Mouse (Mus musculus): ENCODE data around the gene Map1lc3a.

The Map1lc3a gene

DNA sequence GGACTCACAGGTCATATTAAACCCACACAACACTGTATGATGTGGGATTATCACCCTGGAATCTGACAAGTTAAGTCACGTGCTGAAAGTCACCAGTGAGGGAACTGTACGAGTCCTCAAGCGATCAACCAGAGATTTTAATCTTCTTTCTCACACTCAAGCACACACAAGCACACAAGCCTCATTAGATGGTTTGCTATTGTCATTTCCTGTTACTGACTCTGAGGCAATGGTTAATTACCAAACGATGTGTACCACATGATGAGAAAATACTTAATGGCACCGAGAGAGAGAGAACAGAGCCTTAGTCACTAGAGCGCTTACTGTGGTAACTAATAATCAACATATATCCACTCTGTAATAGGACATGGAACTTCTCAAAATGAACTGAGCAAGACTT lies 9.6 kb downstream of the Map1lc3a start:
- DNase-seq (ENCODE audit: low read depth, low spot score): no peak

DNA sequence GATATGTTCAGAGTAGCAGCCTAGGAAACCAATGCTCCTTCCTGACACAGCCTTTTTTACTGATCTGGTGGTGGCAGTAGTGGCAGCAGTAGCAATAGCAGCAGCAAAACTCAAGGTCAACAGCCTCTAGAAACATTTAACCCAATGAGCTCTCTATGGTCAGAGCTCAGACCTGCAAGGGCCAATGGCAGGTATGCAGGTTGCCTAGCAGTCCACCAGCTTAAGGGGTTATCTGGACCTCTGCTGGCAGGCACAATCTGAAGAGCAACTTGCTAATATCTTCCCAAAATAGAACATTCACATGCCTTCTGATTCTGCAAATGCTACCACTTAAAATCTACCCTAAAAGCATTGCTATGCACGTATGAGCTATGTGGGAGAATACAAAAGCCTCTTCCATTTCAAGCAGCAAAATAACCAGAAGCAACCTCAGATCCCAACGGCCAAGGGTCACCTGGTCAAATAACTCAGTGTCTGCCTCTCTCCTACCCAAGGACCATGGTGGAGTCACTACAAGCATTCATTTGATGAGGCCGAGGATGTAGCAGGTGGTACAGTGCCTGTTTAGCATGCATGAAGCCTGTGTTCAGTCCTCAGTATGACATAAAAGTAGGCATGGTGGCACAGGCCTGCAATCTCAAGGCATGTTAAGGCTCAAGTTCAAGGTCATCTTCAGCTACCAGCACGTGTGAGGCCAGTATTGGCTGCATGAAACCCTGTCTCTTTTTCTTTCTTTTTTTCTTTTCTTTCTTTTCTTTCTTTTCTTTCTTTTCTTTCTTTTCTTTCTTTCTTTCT lies 11.6 kb downstream of the Map1lc3a start:
- no peak for DNase-seq (ENCODE audit: low read depth, low spot score)

DNA sequence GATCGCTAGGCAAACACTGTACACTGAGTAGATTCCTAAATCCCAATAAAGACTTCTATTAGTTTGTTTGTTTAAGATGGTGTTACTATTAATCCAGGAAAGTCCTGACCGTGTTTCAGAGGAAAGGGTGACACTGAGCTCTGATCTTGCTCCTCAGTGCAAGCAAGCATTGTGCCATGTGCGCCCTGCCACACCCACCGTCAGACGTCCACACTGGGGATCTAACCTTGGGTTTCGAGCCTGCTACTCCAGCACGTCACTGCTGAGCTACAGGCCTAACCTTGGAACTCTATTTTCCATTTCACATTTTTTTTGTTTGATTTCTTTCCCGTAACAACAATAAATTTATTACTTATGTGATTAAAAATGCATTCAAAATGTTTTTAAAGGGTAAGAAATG lies 14.0 kb downstream of the Map1lc3a start:
- no peak for DNase-seq (ENCODE audit: low read depth, low spot score)

DNA sequence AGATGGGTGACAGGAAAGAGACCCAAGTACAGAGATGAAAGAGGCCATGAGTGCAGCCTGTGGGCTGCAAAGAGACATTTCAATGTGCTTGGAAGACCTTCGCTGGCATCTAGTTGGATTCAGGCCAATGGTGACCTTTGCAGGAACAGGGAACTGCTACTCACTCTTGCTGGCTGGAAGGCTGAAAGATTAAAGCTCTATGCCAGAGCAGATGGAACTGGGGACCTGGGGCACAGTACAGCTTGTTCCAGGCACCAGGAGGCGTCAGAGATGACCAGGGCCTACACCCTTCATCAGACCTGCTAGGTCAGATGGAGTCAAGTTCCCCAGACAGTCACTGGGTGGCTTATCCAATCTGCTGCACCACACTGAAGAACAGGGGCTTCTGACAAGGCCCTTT lies 17.3 kb downstream of the Map1lc3a start:
- no peak for DNase-seq (ENCODE audit: low read depth, low spot score)

DNA sequence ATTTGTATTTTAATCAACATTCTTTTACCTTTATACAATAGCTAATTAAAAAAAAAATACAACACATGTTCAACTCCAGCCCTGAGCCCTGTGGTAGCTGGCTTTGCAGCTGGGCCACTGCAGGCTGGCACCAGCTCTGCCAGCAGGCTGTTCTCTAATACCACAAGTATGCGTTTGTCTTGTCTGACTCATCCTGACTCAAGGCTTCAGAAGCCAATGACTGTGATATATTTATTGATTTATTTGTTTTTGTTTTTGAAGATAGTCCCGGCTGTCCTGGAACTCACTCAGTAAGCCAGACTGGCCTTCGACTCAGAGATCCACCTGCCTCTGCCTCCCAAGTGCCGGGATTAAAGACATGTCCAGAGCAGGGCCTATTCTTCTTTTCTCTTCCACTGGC lies 17.8 kb downstream of the Map1lc3a start:
- DNase-seq (ENCODE audit: low read depth, low spot score): no peak

DNA sequence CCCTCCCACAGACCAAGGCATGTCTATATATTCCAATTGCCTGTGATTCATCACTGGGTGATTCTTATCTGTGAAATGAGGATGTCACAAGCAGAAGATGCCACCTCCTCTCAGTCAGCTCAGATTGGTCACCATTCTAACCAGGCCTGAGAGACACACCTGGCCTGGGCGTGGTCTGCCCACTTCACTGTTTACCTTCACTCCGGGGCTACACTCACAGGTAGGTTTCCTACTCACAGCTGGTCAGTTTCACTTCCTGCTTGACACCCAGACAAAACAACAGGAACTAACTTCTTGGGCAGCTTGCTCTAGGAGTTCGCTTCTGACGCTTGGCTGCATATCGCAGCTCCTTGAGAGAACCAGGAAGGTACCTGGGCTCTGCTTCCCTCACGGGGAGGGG lies 19.4 kb downstream of the Map1lc3a start:
- no peak for DNase-seq (ENCODE audit: low read depth, low spot score)

DNA sequence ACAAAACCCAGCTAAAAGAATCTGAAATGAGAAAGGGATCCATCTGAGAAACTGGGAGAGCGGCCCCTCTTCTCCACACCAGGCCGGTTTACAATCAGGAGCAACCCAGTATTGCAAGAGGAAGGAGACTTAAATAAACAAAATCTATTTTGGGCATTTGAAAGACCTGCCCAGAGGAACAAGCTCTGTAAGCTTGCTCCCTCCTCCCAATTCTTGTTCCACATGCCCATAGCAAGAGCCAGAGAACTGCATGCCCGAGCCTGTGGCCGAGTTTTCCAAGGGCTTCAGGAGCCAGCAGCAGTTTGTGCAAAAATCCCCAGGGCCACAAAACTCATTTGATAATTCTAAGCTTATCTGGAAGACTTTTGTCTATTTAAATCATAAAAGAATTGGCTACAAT lies 23.5 kb downstream of the Map1lc3a start:
- DNase-seq (ENCODE audit: low read depth, low spot score): no peak

DNA sequence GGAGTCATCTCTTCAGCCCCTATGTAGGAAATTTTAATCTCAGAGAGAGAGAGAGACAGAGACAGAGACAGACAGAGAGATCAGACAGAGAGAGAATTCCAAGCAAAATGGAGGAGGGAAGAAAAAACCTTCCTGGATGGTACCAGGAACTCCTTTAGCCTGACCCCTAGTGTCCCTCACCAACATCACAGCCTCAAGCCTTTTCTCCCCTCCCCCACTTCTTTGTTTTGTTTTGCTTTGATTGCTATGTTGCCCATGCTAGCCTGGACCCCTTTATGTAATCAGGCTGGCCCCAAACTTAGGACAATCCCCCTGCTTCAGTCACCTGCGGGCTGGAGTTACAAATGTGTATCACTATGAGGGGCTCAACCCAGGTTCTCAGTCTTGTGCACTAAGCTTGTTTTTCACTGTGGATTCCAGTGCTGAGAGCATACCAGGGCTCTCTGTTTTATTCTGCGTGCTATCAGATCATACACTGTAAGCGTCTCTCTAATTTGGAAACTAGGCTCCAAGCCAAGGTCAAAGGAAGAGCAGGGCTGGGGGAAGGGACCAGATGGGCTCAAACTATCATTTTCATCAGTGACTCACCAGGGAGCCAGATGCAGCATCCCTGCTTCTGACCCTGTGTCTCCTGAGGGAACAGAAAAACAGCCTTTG lies 33.0 kb downstream of the Map1lc3a start:
- peak; percentile 29 for DNase-seq (ENCODE audit: low read depth, low spot score)

DNA sequence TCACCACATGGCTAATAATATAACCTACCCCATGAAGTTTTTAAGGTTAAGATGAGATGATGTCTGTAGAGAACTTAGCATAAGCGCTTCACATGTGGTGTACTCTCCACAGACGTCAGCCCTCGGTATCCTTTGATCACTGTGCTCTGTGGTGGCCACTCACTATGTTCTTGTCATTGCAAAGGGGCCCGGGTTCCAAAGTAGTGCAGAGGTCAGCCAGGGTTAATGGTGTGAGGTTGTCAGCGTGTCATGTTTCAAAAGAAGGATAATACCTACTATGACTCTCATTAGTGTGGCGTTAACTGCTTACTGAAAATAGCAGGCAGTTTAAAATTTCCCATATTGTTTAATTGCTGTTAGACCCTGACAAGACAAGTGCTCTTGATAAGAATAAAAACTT lies 37.6 kb downstream of the Map1lc3a start:
- no peak for DNase-seq (ENCODE audit: low read depth, low spot score)

DNA sequence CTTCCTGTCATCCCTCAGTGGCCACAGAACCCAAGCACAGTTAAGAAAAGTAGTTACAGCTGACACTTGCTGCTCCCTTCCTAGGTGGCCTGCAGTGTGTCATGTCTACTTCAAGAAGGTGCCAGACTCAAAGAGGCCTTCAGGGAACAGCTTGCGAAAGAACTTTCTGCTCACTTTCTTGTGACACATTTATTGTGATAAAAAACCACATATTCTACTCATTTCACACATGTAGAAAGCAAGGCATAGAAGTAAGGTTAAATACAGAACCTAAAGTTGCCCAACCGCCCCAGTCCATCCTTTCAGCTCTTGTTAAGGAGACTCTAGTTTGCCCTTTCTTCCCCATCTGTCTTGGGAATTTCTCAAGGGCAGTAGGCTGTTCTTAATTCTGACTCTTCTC lies 42.5 kb downstream of the Map1lc3a start:
- DNase-seq (ENCODE audit: low read depth, low spot score): no peak

DNA sequence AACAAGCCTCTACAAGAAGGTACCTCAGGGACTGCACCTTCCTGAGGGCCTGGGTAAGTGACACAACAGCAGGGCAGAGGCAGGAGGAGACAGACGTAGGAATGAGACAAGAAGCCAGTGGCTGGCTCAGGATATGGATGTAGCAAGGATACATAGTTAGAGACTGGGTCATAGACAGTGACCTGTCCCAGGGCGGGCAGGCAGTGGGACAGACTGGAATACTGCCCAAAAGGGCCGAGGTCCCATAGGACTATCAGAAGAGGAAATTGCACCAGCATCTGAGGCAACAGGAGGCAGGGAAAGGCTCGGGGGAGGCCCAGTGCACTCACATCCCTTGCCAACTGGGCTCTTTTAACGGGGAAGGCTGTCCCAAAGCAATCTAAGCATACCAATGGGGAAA lies 44.5 kb downstream of the Map1lc3a start:
- no peak for DNase-seq (ENCODE audit: low read depth, low spot score)

DNA sequence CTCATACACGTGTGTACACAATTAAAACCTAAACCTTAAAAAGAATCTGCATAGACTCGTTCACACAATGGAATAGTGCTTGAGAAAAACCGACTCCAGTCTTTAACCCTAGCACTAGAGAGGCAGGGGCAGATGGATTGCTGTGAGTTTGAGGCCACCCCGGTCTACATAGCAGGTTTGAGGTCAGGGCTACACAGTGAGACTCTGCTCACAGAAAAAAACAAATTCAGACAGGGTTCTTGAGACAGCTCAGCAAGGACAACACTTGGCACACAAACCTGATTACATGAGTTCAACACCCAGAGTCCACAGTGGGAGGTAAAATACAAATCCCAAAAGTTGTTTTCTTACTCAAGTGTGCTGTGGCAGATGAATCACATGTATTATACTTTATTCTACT lies 49.9 kb downstream of the Map1lc3a start:
- DNase-seq (ENCODE audit: low read depth, low spot score): no peak

Data from WW6 (cell line).